Mouse (Mus musculus) gastrocnemius, postnatal 10 days (tissue): ENCODE measurements around the gene Gngt2. TPM values are rescaled to one million over a fixed set of nuclear protein-coding genes. Genes with fewer than 3 reads are reported as not detected.

Experiments used
- DNase-seq: peaks from one replicate; pipeline ENCODE4 v3.0.0; 2021; ENCODE audit warnings: mixed read lengths
- total RNA-seq, 2 experiments: library from RNA; stranded (reverse); gene quantifications; 2 replicates each; pipeline ENCODE4 v1.2.3; 2021

The Gngt2 gene
- total RNA-seq, 2 experiments from 2014 or later = 7.0 to 9.4 TPM

DNA sequence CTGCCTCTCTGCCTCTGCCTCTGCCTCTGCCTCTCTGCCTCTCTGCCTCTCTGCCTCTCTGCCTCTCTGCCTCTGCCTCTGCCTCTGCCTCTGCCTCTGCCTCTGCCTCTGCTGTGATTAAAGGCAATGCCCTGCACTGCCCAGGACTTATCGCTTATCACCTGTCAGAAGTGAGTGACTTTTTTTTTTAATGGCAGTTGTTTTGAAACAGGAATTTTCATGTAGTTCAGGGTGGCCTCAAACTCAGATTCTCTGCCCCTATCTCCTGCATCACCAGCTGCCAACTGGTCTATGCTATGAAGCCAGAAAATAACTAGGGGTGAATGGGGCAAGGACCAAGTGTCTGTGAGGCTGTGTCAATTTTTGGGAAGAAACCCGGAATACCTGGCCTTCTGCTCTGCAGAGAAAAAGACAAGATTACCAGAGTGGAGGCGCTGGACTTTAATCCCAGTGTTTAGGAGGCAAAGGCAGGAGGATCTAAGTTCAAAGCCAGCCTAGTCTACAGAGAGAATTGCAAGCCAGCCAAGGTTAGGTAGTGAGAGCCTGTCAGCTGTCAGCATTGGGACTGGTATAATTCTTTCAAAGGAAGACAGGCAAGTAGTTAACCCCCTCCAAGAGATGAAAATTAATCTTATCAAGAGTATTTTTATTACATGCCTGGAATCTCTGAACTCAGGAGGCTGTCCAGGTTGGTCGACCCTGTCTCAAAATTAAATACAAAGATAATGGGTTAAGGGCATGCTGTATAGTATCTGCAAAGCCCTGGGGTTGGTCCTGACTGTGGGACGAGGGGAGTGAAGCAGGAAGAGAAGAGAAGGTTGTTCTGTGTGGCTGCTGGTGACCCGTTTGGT, 10.5 kb upstream of the Gngt2 start:
- no peak for DNase-seq

DNA sequence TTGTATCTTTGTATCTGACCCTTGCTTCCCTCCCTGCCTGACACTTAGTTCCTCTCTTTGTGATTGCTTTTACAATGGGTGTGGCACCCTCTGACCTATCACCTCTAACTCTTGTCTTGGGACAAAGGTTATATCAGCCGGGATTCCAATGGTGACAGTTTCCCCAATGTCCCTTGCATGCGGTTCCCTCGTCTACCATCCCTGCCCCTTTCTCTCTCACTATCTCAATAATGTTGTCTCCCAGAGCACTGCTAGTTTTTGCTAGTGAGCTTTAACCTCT, 9.9 kb upstream of the Gngt2 start:
- DNase-seq = no peak

DNA sequence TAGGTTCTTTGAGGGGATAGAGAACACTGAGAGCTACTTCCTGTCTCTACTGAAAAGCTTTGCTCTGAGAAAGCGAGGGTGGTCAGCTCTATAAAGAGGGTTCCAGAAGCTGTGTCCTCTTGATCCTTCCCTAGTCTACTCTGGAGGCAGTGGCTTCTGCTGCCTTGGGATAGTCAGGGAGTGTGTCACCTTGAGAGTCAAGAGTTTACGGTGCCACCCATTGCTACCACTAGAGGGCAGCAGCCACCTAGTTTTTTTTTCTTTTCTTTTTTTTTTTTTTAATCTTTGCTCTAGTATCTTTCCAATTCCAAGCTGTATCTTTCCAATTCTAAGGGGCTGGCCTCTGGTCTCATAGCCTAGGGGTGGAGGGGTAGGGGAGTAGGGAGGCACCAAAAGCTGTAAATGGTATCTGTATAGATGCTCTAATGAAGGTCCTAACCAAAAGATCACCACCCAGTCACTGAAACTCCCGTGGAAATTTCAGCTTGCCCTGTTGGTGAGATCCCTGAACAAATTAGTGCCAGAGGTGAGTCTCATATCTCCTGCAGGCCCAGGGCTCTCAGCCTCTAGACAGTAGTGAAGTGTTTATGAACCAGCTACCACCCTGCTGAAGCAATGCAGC, 9.4 kb upstream of the Gngt2 start:
- DNase-seq = peak; percentile 72

DNA sequence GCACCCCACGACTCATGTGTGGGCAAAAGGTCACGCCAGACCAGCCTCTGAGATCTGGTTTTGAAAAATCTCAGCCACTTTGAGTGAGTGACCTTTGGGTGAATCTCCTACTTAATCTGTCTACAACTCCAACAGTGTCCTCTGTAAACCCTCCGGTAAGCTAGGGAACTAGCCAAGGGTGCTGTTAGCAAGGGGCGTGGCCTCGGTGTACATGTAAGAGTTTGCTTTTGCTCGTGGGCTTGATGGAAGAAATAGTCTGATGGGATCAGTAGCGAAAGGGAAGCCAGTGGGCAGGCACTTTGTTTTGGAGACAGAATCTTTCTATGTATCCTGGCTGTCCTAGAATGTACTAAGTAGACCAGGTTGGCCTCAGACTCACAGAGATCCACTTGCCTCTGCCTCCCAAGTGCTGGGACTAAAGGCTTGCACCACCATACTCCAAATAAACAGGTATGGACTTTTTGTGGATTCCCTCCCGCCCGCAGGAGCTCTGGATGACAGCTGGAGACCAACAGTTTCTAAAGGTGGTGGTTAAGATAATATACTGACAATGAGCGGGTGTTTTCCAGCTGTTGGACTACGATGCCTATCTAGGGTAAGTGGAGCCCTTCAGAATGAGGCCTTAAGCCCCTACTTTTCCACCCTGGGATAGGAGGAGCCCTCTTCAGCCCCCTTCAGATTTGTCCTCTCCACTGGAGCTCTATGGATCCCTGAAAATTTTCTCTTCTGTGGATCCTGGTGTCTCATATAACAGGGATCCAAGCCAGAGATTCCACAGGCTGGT, 8.6 kb upstream of the Gngt2 start:
- no peak for DNase-seq

DNA sequence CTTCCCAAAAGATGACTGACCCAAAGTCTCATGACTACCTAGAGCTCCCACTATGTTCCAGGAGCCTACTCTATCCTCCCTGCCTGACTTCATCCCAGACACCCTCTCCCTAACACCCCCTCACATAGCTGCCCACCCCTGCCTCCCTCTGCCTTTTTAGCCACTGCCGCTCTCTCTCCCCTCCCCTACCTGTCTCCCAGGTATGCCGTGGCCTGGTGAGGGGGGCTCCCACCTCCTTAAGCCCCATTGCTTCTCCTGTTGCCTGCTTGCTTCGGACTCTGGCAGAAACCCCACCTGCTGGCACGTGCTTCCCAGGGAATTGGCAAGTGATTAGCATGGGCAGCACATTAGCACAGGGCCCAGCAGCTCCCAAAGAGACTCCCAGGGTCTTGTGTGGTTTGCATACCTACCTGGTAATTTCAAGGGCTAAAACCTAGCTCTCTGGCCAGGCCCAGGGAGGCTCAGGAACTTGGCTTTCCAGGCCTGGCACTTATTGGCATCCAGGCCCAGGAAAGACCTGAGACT, 7.4 kb upstream of the Gngt2 start:
- no peak for DNase-seq

DNA sequence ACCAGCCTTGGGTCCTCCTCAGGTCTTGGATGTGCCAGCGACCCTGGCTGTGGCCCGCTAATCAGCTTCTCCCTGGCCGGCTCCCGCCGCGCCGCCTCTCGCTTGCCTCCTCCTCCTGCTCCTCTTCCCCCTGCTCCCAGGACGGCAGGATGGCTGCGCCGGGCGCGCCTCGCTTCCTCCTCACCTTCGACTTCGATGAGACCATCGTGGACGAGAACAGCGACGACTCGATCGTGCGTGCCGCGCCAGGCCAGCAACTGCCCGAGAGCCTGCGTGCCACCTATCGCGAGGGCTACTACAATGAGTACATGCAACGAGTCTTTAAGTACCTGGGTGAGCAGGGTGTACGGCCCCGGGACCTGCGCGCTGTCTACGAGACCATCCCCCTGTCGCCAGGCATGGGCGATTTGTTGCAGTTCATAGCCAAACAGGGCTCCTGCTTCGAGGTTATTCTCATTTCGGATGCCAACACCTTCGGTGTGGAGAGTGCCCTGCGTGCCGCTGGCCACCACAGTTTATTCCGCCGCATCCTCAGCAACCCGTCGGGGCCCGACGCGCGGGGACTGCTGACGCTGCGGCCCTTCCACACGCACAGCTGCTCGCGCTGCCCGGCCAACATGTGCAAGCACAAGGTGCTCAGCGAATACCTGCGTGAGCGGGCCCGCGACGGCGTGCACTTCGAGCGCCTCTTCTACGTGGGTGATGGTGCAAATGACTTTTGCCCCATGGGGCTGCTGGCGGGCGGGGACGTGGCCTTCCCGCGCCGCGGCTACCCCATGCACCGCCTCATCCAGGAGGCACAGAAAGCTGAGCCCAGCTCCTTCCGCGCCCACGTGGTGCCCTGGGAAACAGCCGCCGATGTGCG, 6.4 kb upstream of the Gngt2 start:
- peak; percentile 32 for DNase-seq

DNA sequence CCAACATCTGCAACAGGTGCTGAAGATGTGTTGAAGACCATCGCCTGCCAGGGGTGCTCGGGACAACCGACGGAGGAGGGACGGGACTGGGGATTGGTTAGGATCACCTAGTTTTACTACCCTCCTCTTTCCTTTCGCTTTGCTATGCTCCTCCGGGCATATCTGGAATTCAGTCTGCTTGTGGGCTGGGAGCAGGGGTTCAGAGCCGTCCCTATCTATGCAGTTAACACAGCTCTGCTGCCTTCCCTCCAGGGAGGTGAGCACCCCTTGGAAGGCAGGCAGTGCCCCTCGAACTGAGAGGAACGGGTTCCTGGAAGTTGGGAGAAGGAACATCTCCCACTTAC, 5.8 kb upstream of the Gngt2 start:
- DNase-seq = no peak

DNA sequence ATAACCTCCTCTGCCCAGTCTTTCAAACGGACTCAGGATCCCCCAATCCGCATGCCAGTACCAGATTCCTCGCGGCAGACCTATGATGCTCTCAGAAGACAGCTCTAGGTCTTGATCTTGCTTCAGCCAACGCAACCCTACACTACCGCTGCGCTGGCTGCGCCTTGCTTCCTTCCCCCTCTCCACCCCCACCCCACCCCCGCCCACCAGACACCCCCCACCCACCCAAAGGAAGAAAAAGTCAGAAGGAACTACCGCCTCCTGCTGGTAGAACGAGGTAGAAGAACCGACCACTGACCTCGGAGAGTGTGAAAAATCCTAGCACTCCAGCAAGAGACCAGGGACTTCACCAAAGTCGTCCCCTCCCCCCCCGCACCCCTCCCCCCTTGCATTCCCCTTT, 5.4 kb upstream of the Gngt2 start:
- DNase-seq = no peak

DNA sequence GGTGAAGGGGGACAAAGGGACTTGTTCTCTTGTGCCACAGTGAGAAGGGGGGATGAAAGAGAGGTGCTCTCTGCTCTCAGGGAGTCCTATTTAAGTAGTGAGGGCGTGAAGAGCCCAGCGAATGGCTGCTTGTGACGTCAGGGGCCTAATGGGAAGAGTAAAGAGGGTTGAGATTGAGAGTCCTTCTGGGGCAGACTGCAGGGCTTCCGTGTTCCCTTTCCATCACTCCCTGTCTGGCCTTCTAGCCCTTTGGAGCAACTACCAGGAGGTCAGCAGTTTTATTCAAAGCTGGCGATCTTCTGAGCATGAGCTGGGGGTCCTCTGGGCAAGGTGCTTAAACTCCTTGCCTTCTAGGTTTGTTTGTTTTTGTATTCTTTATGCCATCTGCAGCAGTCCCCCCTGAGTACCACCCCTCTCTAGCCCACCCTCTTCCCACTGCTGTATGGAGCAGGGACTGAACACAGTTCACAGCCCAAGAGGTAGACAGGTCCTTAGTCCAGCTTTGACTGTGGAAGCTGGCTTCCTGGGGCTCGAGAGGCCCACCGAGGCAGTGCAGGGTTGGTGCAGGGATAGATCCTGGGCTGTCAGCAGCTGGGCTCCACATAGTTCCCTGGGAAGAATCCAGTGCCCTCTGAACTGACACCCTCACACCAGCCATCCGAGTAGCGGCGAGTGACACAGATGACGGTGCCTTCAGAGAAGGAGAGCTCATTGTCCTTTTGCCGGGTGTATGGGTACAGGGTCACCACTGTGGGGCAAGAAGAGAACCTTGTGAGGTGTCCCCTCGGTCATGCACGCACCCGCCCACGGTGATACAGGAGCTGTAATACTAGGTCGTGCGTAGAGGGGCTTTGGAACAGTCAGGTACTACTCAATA, 4.6 kb upstream of the Gngt2 start:
- no peak for DNase-seq

DNA sequence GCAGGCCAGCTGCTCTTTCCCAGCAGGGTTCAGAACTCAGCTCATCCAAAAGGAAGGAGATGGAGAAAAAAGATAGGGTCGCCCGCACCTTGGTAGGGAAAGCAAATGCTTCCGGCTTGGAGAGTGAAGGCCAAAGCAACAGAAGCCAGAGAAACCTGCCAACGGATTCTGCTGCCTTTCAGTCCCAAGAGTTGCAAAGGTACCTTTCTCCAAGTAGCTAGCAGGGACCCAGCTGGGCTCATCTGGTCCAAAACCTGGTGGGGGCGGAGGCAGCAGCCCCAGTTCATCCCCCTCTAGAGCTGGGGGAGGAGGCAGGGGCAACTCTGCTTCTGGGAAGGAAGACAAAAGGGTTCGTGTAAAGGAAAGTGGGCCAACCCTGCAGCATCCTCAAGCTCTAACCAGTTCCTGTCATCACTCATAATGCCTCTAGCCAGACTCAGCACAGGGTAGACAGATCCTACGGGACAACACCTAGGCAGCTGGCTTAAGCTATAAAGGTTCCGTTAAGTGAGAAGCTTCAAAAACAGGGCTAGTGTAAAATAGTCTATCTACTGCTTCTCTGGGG, 3.9 kb upstream of the Gngt2 start:
- no peak for DNase-seq

DNA sequence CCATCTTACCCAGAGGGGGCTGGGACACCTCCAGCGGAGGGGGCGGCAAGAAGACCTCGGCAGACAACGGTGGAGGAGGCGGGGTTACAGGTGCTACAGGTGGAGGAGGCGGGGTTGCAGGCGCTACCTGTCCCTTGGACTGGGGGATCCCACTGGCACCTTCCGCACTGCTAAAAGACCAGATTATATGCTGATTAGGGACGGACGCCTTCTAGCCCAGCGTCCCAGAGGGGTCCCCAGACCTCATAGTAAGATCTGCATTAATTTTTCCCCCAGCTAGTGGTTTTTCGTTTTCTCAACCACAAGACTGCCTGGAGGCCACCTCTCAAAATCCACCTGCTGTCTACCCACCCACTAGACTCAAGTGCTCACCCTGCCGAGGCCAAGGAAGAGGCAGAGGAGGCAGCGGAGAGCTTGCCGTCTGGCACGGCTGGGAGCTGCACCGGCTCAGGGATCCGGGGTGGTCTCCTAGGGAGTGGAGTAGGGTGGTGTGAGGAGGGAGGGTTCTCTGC, 3.3 kb upstream of the Gngt2 start:
- DNase-seq = no peak

DNA sequence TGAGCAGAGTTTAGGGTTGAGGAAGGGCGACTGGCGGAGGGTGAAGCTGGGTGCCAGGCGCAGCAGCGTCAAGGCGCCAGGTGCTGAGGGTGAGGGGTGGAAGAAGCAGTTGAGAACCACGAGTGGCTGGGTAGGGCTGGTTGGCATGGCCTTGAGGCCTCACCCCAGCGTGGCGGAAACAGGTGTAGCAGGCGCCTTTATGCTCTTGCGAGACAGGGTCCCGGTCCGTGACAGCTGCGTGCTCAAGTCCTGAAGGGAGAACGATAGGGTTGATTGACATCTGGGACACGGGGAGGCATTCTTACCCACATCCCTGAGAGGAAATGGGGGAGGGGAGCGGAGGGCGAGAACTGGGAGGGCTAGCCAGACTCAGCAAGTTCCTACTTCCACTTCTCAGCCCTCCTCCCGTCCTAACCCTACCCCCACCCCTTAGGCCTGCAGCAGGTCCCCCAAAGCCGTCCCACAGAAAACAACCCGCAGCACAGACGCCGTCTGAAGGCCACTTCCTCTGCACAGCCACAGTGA, 2.8 kb upstream of the Gngt2 start:
- DNase-seq = peak; percentile 14

DNA sequence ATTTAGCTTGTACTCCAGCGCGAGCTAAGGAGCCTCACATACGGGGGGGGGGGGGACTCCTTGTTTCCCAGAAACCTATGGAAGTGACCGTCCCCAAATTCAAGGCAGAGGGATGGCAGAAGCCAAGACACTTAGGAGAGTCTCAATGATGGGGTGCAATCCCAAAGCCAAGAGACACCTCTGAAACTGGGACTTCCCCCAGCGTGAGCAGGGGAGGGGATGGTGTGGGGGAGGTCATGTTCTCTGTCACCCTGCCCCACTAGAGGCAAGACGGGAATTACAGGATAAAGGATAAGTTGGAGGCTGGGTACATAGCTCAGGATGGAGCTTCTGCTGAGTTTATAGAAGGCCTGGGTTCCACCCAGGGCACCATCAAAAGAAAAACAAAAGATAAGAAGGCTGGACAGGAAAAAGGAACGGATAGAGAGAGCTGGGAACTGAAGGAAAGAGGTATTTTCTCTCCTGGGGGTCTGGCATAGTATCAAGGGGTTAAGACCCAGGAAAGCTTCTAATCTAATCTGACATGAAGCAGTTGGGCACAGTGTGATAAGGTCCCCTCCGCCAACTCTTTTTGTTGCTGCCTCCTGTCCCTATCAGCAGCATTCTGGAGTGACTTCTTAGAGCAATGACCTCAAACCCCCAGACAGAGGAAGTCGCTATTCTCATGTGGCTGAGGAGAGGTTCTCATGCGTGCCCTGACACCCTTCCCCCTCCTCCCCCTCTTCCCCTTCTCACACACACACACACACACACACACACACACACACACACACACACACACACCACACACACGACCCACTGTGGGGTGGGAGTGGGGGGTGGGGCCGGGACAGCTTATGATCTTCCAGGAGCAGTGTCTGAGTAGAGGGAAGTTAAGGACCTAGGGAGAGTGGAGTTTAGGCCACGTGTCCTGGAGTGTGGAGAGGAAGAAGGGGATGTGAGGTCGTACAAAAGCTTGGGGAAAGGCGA, 2.0 kb upstream of the Gngt2 start:
- DNase-seq = no peak

DNA sequence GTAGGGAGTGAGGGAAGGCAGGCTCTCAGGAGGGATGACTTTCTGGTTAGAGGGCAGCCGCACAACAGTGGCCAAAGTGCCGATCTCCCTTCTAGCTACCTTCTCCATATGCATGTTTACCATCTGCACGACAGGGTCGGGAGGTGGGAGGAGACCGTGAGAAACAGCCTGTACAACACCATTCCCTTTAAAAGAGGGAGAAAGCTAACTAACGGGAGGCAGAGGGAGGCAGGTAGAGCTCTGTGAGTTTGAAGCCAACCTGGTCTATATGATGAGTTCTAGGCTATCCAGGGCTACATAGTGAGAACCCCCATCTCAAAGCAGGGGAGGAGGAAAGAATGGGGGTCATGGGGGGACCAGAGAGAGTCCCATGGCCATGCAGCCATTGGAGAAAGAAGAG, 1.2 kb upstream of the Gngt2 start:
- no peak for DNase-seq

DNA sequence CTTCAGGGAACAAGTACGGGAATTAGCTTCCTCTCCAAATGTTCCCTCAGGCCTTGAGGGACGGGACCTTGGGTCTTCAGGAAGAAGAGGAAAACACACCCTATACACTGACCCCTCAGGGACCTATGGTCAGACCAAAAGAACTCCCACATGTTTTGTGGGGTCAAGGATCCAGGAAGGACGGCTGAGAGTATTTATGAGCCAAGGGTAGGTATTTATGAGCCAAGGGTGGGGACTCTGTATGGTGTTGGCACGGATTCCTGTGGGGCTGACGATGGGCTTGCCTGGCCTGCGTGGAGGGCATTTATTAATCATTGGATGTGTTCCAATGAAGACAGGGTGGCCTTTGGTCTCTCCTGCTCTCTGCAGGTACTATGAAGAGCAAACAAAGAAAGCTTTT, 583 bp upstream of the Gngt2 start:
- no peak for DNase-seq

DNA sequence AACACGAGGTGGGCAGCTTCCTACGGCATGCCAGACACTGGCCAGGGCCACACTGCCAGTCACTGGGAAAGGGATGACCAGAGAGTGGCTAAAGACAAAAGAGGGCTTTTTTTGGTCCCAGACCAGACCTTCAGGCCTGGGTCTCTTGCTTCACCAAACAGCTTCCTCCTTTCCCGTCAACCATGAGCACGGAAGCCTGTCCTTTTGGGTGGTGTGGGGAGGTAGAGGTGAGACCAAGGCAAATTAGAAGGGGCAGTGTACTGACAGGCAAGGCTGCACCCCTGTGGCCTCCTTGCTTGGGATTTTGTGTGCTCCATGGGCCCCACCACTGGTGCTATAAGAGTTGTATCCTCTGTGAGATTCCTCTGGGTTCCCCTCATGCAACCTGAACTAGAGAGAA, 1.6 kb downstream of the Gngt2 start:
- no peak for DNase-seq

DNA sequence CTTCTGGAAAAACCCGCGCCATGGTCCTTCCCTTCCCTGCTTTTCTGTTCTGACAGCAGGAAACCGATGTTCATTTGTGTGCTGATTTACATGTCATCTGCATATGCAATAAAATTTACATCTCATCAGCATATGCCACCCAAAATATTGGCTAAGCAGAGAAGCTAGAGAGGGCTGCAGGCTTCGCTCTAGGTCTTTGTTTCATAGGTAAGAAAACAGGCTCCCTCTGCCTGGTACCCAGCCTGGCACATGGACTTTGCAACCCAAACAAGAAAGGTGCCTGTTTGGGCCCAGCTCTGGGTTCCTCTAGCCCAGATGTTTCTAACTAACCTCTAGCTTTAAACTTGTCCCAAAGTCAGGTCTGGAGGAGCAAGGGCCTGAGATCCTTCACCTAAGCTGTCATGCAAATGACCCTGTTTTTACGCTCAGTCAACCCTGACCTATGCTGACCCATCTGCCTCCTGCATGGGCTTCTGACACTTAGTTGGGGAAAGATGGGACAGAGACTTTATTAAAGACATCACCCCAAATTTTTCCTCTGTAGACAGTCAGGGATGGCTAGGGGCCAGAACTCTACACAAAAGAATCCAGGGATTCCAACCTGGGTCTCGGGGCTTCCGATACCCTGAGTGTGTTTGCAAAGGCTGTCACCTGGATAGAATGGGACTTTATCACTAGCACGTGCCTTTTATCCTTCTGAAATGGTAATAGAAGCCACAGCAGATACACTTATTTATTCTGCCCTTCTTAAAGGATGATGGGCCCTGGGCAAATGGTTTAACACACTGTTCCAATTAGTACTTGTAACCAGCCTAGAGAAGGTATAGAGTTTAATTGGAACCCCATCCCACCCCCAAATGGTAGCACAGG, 2.2 kb downstream of the Gngt2 start:
- DNase-seq = no peak
